Mouse (Mus musculus) granulocyte monocyte progenitor cell, adult 5-6 weeks (primary cell): Measurements from ENCODE around the gene Osbpl8. TPM values are rescaled to one million over a fixed set of nuclear protein-coding genes. Genes with fewer than 3 reads are reported as not detected.

Experiments
- ATAC-seq: replicated peaks from 2 replicates; pipeline ENCODE4 v1.8.0; 2016; ENCODE audit warnings: mild to moderate bottlenecking, moderate TSS enrichment, inconsistent platforms; ENCODE audit not compliant: poor library complexity, severe bottlenecking
- total RNA-seq, 2 experiments: library from RNA; stranded (forward) in 1 of 2; stranded (reverse) in 1 of 2; fragments of 200-712, 200-1000 nt in 1 of 2; fragments of >200 nt in 1 of 2; fragmentation: Nextera tagmentation in 1 of 2; gene quantifications; 2 replicates each; pipeline ENCODE4 v1.2.3; 2014 to 2017

Gene Osbpl8
- total RNA-seq, 2 experiments from 2014 or later = 60.6 to 90.3 TPM

DNA sequence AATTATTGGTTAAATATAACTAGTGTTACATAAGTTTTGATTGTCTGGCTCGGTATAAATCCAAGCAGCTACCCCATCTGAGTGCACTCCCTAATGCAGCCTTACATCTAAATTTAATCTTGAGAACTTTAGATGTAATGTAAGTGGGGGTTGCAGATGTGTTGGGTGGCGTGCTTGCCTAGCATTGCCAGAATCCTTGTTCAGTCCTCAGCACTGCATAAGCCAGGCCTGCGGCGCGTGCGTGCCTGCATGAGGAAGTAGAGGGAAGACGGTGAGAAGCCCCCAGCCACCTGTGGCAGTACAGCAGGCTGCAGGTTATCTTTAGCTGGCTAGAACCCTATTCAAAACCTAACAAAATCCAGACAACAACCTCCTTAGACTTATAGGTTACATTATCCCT lies 13.5 kb downstream of the Osbpl8 start:
- peak; percentile 74 for ATAC-seq

DNA sequence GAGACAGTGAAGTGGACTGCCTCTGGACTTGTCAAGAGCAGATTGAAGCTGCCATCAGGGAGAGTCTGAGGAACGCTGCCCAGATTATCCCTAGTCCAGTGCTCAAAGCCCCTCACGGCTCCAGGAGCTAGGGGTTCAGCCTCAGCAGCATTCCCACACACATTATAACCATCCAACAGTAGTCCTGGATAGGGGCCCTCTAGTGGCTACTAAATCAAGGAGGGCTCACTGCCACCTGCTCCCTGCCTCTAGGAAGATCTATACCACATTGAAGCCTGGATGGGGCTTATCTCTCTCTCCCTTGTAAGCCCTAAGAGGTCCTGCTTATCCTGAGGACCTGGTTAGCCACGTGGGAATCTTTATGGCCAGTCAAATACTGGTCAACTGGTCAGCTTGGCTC lies 16.1 kb downstream of the Osbpl8 start:
- ATAC-seq = no peak

DNA sequence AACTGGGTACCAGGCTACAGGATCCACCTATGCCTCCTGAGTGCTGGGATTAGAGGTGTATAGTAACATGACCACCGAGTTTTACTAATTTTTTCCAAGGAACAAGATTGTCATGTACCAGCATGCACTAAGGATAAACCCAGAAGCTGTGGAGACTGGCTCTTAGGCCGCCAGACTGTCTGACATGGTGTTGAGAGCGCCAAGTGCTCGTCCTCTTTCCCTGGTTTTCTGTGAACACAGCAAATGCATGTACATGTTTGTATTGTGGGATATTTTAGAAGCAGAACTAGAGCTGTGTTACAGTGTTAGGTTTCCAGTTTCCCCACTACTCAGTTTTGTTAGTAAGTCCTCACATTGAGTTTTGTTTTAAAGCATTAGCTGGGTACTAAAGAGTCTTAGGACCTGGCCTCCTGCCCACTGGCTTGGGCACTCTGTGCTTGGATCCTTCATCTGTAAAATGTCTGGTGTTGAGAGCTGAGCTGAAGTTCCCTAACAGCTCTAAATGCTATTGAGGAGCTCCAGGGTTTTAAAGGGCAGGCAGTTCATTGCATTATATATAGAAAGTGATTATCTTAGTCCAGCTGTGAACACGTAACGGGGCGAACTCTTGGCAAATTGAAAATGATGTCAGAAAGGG lies 19.2 kb downstream of the Osbpl8 start:
- ATAC-seq = no peak

DNA sequence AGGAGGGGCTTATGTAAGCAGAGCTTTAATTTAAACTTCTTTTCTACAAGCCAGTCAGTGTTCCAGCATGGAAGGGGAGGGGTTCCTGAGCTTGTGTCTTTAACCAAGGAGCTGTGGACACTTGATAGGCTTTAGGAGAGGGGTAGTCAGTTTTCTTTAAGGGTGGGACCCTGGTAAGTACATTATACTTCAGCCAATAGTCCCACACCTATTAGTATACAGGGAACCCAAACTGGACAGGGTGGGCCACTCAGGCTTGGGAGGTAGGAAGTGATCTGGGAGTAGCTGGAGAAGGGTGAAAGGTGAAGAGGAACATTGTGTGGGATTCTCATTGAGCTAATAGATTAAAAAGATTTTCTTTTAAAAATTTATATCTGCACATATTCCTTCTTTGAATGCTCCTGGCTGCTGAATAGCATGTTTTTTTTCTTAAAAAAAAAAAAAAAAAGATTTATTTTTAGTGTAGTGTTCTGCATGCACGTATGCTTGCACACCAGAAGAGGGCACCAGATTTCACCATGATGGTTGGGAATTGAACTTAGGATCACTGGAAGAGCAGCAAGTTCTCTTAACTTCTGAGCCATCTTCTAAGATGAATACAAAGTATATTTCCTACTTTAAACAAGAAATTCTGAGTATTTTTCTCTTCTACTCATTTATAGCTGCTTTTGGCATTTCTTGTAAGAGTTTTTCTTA lies 21.2 kb downstream of the Osbpl8 start:
- ATAC-seq = no peak

DNA sequence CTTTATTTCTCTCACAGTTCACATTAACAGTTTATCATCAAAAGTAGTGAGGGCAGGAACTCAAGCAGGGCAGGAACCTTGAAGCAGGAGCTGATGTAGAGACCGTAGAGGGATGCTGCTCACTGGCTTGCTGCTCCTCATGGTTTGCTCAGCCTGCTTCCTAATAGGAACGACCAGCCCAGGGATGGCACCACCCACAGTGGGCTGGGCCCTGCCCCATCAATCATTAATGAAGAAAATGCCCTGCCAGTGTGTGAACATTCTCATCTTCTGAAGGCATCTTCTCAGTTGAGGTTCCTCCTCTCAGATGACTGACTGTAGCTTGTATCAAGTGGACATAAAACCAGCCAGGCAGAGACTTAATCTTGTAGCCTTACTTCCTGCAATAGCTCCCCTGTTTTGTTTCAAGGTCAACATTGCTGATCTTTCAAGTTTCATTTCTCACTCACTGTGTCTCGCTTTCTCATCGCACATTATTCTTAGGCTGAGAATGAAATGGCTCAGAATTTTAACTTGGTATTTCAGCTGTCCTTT lies 24.5 kb downstream of the Osbpl8 start:
- peak; percentile 46 for ATAC-seq

DNA sequence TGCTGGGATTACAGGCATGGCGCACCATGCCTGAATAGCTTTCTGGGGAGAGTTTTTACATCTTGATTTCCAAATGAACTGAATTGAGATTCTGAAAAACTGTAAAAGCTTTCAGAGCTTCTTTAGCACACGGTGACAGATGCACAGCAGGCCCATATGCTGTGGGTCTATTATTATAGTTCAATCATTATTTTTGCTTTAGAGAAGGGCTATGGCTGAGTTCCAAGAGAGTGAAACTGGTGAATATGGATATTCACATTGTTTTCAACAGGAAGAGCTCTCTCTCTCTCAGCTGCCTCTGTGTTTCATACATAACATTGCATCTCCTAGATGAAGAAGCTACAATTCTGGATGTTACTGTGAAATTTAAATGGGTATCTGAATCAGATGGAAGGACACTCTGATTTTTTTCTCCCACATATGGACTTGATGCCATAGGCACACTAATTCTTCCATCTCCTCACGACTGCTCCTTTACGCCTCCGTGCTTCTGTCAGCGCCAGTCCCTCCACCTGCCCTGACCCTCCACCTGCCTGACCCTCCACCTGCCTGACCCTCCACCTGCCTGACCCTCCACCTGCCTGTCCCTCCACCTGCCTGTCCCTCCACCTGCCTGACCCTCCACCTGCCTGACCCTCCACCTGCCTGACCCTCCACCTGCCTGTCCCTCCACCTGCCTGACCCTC lies 25.7 kb downstream of the Osbpl8 start:
- no peak for ATAC-seq

DNA sequence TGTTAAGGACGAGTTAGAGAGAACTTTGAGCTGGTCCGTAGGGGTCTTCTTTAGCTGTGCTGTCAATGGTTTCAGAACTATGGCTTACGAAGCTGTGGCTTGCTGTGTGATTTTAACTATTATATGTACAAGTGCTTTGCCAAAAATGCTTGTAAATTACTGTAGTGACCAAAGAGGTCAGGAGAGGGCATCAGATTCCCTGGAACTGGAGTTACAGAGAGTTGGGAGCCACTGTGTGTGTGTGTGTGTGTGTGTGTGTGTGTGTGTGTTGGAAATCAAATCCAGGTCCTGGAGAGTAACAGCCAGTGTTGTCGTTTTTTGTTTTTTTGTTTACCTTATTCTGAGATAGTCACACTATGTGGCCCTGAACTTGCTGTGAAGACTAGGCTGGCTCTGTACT lies 29.0 kb downstream of the Osbpl8 start:
- ATAC-seq = no peak

DNA sequence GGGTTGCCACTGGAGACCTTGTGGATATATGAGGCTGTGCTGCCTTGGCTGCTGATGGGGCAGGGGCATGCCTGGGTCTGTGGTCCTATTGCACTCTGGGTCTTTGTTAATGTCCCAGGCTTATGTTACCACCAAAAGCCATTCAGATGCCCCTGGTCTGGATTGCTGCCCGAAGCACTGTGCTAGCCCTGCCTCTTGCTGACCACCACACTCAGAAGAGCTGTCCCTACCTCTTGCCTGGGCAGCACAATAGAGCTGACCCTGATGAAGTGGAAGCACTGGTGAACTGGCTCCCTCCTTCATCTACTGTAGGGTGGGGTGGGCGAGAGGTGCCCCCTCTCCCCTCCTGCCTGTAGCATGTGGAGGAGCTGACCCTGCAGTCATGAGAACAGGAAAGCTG lies 31.6 kb downstream of the Osbpl8 start:
- ATAC-seq = no peak

DNA sequence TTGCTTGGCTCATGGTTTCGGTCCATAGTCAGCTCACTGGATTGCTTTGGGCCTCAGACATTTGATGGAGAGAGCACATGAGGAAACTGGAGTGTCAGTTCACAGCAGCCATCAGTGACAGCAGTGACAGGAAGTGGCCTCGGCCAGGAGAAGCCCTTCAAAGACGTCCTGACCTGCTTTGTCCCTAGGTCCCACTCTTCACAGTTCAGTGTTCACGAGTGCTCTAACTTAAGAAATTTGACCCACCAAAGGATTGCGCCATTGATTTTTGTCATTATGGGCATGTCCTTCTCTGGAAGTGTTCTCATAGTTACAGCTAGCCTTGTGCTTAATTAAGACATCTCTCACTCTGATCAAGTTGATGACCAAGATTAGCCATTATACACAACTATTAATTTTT lies 34.2 kb downstream of the Osbpl8 start:
- peak; percentile 67 for ATAC-seq

DNA sequence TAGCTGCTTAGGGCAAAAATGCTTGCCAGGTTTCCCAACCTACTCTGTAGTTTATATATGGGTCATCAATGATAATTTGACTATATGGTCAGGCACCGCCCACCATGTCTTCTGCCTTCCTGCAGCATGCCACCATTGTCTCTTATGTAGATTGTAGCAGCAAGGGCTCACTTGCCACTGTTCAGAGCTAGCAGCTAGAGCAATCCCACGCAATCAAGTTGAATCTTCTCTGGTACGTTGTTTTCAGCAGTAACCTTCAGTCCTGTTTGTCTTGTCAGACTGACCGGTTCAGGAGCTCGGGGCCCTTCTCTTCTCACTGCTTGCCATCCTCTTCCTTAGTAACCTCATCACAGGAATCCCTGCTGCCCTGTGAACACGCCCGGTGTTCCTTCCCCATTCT lies 36.6 kb downstream of the Osbpl8 start:
- no peak for ATAC-seq

DNA sequence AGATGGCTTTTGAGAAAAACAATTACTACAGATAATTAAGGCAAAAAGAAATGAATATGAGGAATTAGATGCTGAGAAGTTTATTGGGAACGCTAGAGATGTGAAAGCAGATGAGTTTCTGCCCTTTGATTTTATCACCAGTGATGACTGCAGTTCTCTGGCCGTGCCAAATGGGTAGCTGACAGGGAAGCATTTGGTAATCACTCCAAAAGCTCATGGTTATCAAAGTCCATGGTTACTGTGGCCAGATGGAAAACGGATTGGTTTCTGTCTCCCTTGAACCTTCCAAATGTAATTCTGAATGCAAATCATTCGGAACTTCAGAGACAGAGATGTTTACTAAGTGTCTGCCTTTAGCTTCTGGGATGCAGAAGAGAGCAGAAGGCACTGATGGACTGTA lies 37.1 kb downstream of the Osbpl8 start:
- ATAC-seq = no peak

DNA sequence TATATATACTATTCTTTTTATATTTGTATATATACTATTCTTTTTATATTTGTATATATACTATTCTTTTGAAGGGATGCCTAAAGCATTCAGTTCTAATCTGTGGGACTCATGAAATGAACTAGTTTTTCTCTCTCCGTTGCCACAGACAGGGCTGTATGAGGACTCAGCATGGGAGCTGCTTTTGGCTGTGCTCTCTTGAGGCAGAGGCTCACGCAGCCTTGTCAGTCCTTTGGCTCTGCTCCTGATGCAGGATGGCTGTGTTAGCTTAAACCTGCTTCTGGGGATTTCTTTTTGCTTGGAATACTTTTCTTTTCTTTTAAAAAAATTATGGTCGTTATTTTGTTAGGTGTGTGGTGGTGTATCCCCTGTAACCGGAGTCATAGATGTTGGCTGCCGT lies 39.5 kb downstream of the Osbpl8 start:
- ATAC-seq = no peak

DNA sequence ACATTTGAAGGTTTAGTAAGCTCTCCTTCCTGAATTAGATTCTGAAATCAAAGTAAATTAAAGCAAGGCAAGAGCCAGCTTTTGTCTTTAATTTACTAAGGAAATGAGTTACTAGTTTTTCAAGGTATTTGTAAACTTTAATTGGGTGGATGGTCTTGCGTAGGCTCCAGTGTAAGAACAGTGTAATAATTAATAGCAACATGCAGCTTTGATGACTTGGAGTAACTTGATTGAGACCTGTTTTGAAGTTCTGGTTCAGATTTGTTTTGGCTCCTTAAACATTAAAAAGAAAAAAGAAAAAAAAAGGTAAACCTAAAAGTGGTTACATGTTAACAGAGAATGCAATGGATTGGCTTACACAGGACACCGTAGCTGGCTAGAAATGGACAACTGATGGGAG lies 40.9 kb downstream of the Osbpl8 start:
- ATAC-seq = no peak

DNA sequence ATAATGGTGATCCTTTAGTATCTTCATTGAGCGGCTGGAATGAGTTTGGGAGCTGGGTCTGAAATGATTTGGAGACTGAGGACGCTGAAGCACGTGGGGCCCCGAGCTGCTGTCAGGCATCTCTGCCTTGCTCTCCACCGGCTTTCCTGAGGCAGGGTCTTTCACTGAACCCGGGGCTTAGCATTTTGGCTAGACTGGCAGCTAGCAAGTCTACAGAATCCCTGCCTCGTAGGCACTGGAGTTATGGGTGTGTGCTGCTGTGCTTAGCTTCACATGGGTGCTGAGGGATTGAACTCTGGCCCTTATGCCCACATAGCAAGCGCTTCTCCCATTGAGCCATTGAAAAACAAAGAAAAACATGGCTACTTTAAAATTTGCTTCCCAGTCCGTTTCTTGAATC lies 42.8 kb downstream of the Osbpl8 start:
- no peak for ATAC-seq

DNA sequence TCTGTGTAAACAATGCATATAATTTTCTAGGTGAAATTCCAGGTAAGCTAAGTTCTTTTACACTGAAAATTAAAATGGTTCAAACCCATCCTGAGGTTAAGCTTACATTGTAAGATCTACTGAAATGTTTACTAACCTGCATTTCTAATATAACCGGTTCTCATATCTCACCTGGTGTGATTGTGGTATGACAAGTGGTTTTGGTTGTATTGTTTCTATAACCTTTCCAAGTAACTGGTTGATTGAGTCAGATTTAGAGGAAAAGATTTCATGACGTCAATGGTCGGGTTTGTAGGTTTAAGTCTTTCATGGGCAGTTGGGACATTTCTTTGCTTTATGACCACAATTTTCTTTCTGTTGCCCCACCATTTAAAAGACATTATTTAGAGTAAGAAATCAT lies 49.5 kb downstream of the Osbpl8 start:
- ATAC-seq = no peak

DNA sequence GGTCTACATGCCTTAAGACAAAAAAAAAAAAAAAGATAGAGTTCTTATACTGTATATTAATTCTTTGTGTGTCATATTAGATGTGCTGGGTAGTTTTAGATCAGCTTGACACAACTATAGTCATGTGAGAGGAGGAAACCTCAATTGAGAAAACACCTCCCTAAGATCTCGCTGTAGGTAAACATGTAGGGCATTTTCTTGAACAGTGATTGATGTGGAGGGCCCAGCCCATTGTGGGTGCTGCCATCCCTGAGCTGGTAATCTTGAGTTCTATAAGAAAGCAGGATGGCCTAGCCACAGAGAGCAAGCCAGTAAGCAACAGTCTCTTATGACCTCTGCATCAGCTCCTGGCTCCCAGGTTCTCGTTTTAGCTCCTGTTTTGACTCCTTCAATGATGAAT lies 50.1 kb downstream of the Osbpl8 start:
- no peak for ATAC-seq

DNA sequence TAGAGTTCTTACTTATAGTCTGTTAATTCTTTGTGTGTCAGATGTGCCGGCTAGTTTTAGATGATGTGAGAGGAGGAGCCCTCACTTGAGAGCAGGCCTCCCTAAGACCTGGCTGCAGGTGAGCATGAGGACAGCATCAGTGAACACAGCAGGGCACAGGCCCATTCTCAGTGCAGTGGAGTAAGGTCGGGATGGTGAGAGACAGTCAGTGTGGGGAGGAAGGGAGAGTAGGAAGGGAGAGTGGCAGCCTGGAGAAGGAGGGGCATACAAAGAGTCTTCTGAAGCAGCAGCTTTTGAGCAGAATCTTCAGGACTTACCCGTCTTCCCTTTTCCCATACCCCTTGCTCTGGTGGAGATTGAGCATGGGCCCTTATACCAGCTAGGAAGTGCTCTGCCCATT lies 51.0 kb downstream of the Osbpl8 start:
- no peak; the same call in 1 of the 2 replicates for ATAC-seq

DNA sequence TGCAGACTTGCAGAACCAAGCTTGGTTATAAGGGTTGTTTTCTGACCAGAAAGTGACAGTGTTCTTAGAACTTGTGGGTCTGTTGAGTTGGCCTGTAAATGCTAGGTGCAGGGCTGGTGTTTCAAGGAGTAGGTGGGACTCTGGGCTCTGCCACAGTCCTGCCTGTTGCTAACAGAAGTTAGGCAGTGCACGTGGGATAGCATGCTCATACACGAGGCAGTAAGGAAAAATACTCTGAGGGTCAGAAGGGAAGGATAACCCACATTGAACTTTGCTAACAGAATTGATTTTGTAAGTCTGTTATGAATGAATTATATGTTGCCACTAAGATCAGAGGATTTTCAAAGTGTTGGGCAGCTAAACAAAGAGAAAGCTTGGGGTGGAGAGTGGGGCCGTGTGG lies 51.6 kb downstream of the Osbpl8 start:
- ATAC-seq = no peak

DNA sequence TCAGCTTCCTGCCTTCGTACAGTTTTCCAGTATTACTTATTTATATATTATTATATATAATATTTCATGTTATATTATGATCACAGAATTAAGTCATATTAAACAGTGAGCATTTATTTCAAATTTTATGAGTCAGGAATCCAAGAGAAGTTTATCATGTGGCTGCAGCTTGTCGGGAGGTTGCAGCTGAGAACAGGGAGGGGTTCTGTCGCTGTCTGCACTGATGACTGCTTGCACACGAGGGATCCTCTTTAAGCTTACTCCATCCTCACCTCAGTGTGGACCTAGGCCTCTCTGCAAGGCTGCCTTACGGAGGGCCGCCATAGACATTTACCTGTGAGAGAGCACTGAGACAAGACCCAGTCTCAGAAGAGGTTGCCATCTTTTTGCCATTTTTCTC lies 58.0 kb downstream of the Osbpl8 start:
- no peak for ATAC-seq

DNA sequence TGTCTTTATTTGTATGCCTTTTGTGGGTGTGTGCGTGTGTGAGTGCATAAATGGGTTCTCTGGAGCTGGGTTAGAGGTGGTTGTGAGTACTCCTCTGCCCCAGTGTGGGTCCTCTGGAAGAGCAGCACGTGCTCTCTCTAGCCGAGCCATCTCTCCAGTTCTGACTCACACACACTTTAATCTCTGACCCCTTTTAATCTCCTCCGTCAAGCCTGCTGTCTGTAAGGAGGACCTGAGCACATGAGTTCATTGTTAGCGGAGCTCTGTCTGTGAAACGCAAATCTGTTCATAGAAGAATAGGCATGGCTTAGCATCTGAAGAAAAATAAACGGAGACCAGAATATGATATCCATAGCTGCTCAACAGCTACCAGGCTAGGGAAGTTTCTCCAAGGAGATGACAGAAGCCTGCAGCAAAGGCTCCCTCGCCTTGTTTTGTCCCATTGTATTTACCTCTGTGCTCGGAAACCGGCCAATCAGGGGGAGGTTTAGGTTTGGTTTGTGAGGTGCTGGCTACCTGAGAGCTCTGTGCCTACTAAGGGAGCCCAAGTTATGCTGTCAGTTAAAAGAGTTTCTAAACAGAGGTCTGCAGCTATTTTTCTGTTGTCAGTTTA lies 58.8 kb downstream of the Osbpl8 start:
- no peak for ATAC-seq

DNA sequence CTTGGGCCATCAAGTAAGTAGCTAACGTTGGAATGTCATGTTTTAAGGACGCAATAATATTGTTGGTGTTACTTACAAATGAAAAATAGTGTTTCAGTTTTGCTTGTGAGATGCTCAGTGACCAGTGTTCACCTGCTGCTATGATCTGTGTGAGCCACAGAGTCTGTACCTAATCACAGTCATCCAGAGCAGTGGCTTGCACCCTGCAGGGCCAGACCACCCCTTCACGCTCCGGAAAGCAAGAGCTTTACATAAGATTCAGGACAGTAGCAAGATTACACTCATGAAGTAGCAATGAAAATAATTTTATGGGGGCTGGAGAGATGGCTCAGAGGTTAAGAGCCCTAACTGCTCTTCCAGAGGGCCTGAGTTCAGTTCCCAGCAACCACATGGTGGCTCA lies 60.1 kb downstream of the Osbpl8 start:
- ATAC-seq = no peak
